Mouse (Mus musculus) limb, embryonic 14.5 days (tissue): ENCODE measurements around the gene Dnajc5g. TPM values are rescaled to one million over a fixed set of nuclear protein-coding genes. Genes with fewer than 3 reads are reported as not detected.

ENCODE experiments used
- ATAC-seq: fragments of 200-750 bp; cut with Nextera tagmentation; 2 replicates; pipeline ENCODE4 v1.8.0; 2017; ENCODE audit warnings: low read depth, moderate number of reproducible peaks, moderate TSS enrichment; ENCODE audit not compliant: low FRiP score
- DNase-seq: peaks from one replicate; pipeline ENCODE4 v3.0.0-alpha.2; 2015; ENCODE audit warnings: low spot score
- H3K27ac ChIP-seq: fragments of 300-500 bp; sonication (generic); replicated peaks from 2 replicates; pipeline ENCODE4 v1.5.1; 2014; ENCODE audit warnings: low read depth, mild to moderate bottlenecking, low read length, moderate library complexity, mixed read lengths
- H3K27me3 ChIP-seq: fragments of 300-500 bp; sonication (generic); 2 replicates; pipeline ENCODE4 v1.6.1; 2014; ENCODE audit warnings: low read length, mixed read lengths; ENCODE audit not compliant: control insufficient read depth, insufficient read depth
- H3K36me3 ChIP-seq: fragments of 300-500 bp; sonication (generic); 2 replicates; pipeline ENCODE4 v1.6.1; 2014; ENCODE audit warnings: mild to moderate bottlenecking, low read length, moderate library complexity, mixed read lengths; ENCODE audit not compliant: control insufficient read depth, insufficient read depth
- H3K4me1 ChIP-seq: fragments of 300-500 bp; sonication (generic); 2 replicates; pipeline ENCODE4 v1.6.1; 2014; ENCODE audit warnings: antibody characterized with exemption, low read length, mixed read lengths; ENCODE audit not compliant: control insufficient read depth, insufficient read depth
- H3K4me2 ChIP-seq: fragments of 300-500 bp; sonication (generic); replicated peaks from 2 replicates; pipeline ENCODE4 v1.6.1; 2014; ENCODE audit warnings: low read depth, mild to moderate bottlenecking, low read length, moderate library complexity; ENCODE audit not compliant: severe bottlenecking
- H3K4me3 ChIP-seq: fragments of 300-500 bp; sonication (generic); replicated peaks from 2 replicates; pipeline ENCODE4 v1.5.1; 2014; ENCODE audit warnings: low read length
- H3K9ac ChIP-seq: fragments of 300-500 bp; sonication (generic); 2 replicates; pipeline ENCODE4 v1.6.1; 2014; ENCODE audit warnings: mild to moderate bottlenecking, low read depth, low read length, moderate library complexity; ENCODE audit not compliant: severe bottlenecking
- H3K9me3 ChIP-seq: fragments of 300-500 bp; sonication (generic); 2 replicates; pipeline ENCODE4 v1.6.1; 2016; ENCODE audit warnings: low read length; ENCODE audit not compliant: control insufficient read depth
- POLR2A ChIP-seq: fragments of 200-500 bp; IDR thresholded peaks from 2 replicates; pipeline ENCODE4 v1.8.0; 2012; ENCODE audit warnings: inconsistent platforms, mild to moderate bottlenecking, moderate library complexity, borderline replicate concordance; ENCODE audit not compliant: insufficient read depth, insufficient read length; ENCODE audit errors: extremely low read depth
- WGBS: fragments of 180-500 bp; shearing (Covaris S2); extraction: QIAGEN DNeasy Blood & Tissue Kit; methylation state at CpG from one replicate; pipeline ENCODE4 v1.1.7; 2014; 5-methylcytosine and 5-hydroxymethylcytosine counted together
- polyA plus RNA-seq, 2 experiments: library from polyadenylated mRNA; depleted of rRNA in 1 of 2; stranded (reverse) in 1 of 2; unstranded in 1 of 2; fragments of >200 nt; fragmentation: Nextera tagmentation in 1 of 2; extraction: Ambion mirVana in 1 of 2; gene quantifications; 2 replicates each; pipeline versions ENCODE4 v1.2.1 to v1.2.3; 2012 to 2014

The Dnajc5g gene
- polyA plus RNA-seq, 2 experiments = not detected

DNA sequence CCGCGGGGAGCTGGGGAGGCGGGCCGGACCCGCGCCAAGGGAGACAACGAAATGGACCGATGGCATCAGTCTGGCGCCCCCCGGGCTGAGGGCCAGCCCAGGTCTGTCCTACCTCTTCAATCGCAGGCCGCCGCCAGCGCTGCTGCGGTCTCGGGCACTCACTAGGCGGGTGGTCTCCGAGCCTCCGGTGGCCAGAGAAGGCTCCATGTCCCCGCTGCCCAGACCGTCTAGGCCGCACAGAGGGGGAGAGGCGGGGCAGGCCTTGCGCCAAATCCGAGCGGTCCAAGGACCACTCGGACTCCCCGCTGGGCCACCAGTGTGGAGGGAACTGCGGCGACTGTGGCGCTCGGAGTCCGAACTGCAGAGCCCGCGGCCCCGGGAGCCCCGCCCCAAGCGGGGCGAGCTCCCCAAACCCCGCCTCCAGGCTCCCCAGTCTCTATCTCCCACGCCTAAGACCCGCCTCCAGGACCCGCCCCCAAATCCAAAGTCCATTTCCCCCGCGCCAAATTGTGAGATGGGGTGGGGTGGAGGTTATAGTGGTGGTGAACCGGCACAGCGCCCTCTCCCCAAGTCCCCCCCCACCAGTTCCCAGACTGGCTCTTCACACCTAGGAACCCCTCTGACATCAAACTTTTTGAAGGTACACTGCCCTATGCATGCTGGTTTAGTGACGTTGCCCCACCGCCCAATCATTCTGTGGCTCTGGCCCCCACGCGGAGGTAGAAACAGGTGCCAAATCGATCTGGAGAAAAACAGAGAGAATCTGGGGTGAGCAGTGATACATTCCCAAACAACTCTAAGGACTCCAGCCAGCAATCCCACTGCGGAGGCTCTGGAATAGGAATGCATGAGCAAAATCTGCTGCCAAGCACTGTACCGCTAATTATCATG is 12.7 kb upstream of the Dnajc5g start:
- no peaks in the 10 kb centered on the region for H3K36me3 ChIP-seq
- 1% methylated on average over 36 of the region's 54 CpGs for WGBS
- H3K4me3 ChIP-seq = peak overlapping the region; percentile 41
- H3K27ac ChIP-seq = no peak overlapping the region
- H3K27me3 ChIP-seq = peaks cover 88% of the 10 kb centered on the region
- DNase-seq = no peak
- H3K9me3 ChIP-seq = no peaks in the 10 kb centered on the region
- H3K9ac ChIP-seq = peak overlapping the region; percentile 44; the same call in 1 of the 2 replicates
- peak; percentile 53; the same call in 1 of the 2 replicates for ATAC-seq
- H3K4me1 ChIP-seq = peaks cover 3% of the 10 kb centered on the region; the same call in 1 of the 2 replicates
- peak overlapping the region; percentile 67 for H3K4me2 ChIP-seq
- no peak for TF ChIP-seq POLR2A

DNA sequence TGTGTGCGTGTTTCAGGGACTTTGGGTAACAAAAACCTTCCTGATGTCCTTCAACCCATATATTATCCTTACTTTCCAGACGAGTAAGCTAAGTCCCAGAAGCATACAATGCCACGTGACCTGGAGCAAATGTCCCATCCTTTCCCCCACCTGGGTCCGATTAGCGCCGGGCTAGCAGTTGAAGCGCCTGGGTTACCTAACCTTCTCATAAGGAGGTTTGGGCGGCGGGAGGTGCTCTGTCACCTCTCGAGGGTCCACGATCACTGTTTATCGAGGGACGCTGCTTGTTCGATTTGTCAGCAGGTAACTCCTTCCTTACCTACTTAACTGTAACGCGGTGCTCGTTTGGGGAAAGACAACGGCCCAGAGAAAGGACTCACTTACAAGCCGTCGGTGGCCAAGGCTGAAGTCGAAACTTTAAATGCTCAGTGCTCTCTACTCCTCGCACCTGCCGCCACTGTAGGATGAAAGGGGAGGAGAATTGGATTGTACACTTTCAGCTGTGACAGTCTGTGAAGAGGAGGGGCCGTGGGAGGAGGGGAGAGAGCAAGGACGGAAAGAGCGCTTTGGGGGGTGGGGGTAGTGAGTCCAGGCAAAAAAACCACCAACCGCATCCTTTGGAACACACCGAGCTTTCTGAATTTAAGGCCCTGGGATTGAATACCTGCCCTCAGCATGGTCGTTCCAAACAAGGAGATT is 11.8 kb upstream of the Dnajc5g start:
- peak overlapping the region; percentile 29; the same call in 1 of the 2 replicates for H3K4me2 ChIP-seq
- no peak overlapping the region for H3K9ac ChIP-seq
- ATAC-seq (no peak), DNase-seq (no peak)
- H3K27me3 ChIP-seq = peaks cover 84% of the 10 kb centered on the region
- no peak overlapping the region for H3K27ac ChIP-seq
- WGBS = 2% methylated on average over 28 of the region's 29 CpGs
- peaks cover 3% of the 10 kb centered on the region; the same call in 1 of the 2 replicates for H3K4me1 ChIP-seq
- H3K4me3 ChIP-seq = peak overlapping the region; percentile 18
- no peak for TF ChIP-seq POLR2A
- H3K9me3 ChIP-seq = no peaks in the 10 kb centered on the region
- no peaks in the 10 kb centered on the region for H3K36me3 ChIP-seq

DNA sequence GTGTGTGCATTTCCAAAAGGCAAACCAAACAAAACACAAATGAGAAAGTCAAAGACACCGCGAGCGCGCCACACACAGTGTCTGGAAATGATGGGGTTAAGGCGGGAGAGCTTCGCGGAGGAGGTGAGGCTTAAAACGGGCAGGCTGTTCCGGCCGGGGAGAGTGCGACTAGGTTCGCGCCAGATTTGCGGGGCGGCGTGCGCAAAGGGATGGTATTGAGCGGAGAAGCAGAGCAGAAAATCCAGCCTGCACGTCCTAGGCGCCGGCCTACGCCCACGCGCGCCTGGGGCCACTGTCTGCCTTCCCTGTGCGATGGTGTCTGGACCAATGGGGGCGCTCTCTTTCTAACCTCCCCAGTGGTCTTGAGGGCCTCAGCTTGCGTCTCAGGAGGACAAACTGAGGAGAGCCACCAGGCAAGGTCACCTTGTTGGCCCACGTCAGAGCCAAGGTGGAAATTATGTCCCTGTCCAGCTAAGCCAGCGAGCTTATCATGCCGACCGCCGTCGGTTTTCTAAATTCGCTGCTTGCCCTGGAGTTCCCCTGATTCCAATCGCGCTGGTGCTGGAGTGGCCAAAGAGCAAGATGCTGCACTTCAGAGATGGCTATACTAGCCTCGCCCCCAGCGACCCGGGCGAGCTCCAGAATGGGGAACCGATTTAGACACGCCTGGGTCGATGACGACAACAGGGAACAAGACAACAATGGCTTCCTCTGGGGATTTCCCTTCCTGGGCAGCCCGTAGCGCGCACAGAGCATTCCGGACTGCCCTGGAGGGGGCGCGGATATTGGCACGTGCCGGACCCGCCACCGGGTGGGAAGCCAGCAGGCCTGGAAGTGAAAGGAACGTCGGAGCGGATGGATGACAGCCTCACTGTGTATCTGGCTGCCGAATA is 11.0 kb upstream of the Dnajc5g start:
- no peak for TF ChIP-seq POLR2A
- H3K4me2 ChIP-seq = peak overlapping the region; percentile 29
- DNase-seq (peak; percentile 30), ATAC-seq (no peak)
- no peak overlapping the region for H3K9ac ChIP-seq
- no peaks in the 10 kb centered on the region for H3K36me3 ChIP-seq
- no peaks in the 10 kb centered on the region for H3K9me3 ChIP-seq
- H3K4me1 ChIP-seq = peaks cover 3% of the 10 kb centered on the region; the same call in 1 of the 2 replicates
- peaks cover 77% of the 10 kb centered on the region for H3K27me3 ChIP-seq
- H3K4me3 ChIP-seq = peak overlapping the region; percentile 18
- under 1% methylated on average over 57 of the region's 59 CpGs for WGBS
- no peak overlapping the region for H3K27ac ChIP-seq

DNA sequence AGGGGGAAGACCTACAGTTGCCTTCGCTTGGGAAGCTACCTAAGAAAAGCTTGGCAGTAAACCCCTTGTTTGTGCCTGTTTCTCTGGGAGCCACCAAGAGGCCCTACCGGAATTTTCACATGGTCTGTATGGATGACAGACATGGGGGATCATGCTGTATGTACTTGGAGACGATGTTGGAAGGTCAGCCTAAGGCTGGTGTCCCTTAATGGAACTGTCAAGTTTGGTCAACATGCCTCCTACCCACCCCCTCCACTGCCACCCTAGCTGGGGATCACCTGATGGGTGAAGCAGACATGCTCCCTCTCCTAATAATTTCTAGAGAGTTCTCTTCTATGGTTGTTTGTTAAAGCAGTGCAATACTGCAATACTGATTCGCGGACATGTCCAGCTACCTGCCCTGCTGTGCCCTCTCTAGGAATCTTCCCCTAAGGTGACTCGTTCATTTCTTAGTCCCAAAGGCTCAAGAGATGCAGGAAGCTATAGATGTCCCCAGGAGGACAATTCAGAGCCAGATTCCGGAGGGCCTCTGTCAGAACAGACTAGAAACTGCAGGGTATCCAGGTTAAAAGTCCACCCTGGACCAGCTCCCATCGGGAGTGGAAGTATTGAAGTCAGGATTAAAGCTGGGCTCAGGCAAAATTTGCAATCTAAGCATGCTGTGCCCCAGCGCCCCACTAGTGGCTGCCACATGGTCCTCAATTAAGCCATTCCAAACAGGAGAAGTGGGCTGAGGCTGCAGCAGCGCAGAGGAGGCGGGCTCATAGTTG is 10.2 kb upstream of the Dnajc5g start:
- H3K4me1 ChIP-seq = peaks cover 3% of the 10 kb centered on the region; the same call in 1 of the 2 replicates
- TF ChIP-seq POLR2A = no peak
- H3K9ac ChIP-seq = no peak overlapping the region
- no peak overlapping the region for H3K27ac ChIP-seq
- H3K9me3 ChIP-seq = no peaks in the 10 kb centered on the region
- H3K27me3 ChIP-seq = peaks cover 68% of the 10 kb centered on the region
- ATAC-seq (no peak), DNase-seq (no peak)
- H3K4me3 ChIP-seq = peak overlapping the region; percentile 18
- peak overlapping the region; percentile 29; the same call in 1 of the 2 replicates for H3K4me2 ChIP-seq
- no peaks in the 10 kb centered on the region for H3K36me3 ChIP-seq
- WGBS = 21% methylated on average over 11 of the region's 11 CpGs
